ENCODE assay signal across 8 mouse cellular contexts in genomic region chr4:108387681-108388253, GRCm38 (mm10). TPM values are rescaled to one million over a fixed set of nuclear protein-coding genes. Genes with fewer than 3 reads are reported as not detected.
DNase-seq lines count a peak whose midpoint lies in the region; ATAC-seq and TF ChIP-seq lines count a peak whose summit lies in the region.

No protein-coding gene starts in this region.

- DNase-seq in layer of hippocampus, adult 2 months (ENCODE audit: low spot score in 2 of 2) = peak; percentile 23 to 29
- no peak for DNase-seq in layer of hippocampus, adult 9-11 months
- DNase-seq in cerebellum, postnatal 36 days = peak; percentile 40 to 56
- peak; percentile 61 for DNase-seq in gastrocnemius, postnatal 25 days
- peak; percentile 85 for DNase-seq in intestine, embryonic 14.5 days (ENCODE audit: low spot score)
- no peak for DNase-seq in liver, adult 2 months (ENCODE audit: extremely low read depth, low read depth, low spot score)
- DNase-seq in testis, postnatal 10 days (ENCODE audit: low spot score) = peak; percentile 81

- H3K9me3 ChIP-seq in intestine, embryonic 14.5 days (ENCODE audit: control insufficient read depth, low read length) = no peaks in the 10 kb centered on the region
- H3K9me3 ChIP-seq in midbrain, embryonic 16.5 days (replicated peaks; ENCODE audit: control insufficient read depth, low read length, poor library complexity, severe bottlenecking) = no peaks in the 10 kb centered on the region

- H3K27me3 ChIP-seq in intestine, embryonic 14.5 days (replicated peaks; ENCODE audit: control insufficient read depth, insufficient read depth, low read length) = peaks cover 10% of the 10 kb centered on the region
- H3K27me3 ChIP-seq in liver, adult 2 months (ENCODE audit: control insufficient read depth, insufficient read depth, low read length) = peaks cover 8% of the 10 kb centered on the region
- 0 out of 2 replicates have a peak, but pooled peaks cover 4% of the 10 kb centered on the region for H3K27me3 ChIP-seq in midbrain, embryonic 16.5 days (ENCODE audit: control insufficient read depth, insufficient read depth, low read depth, low read length)

- no peaks in the 10 kb centered on the region for H3K79me2 ChIP-seq in liver, adult 2 months (ENCODE audit: control insufficient read depth, insufficient read depth, low read length)

- H3K4me3 ChIP-seq in layer of hippocampus, adult 2 months = peak overlapping the region; percentile 50
- H3K4me3 ChIP-seq in intestine, embryonic 14.5 days (ENCODE audit: low read depth, low read length) = peak overlapping the region; percentile 34
- peak overlapping the region; percentile 19; the same call in 1 of the 2 replicates for H3K4me3 ChIP-seq in liver, adult 2 months (ENCODE audit: insufficient read depth, low read depth, low read length)
- peak overlapping the region; percentile 30 for H3K4me3 ChIP-seq in midbrain, embryonic 16.5 days (ENCODE audit: low read depth, low read length)

- peak overlapping the region; percentile 76 for H3K4me2 ChIP-seq in intestine, embryonic 14.5 days (ENCODE audit: low read length)
- peak overlapping the region; percentile 64 for H3K4me2 ChIP-seq in midbrain, embryonic 16.5 days (ENCODE audit: low read length)

- peak; percentile 59 for ATAC-seq in intestine, embryonic 14.5 days (replicated peaks; ENCODE audit: low FRiP score, low TSS enrichment, low read depth)
- peak; percentile 59 for ATAC-seq in midbrain, embryonic 16.5 days

- H3K4me1 ChIP-seq in intestine, embryonic 14.5 days (replicated peaks; ENCODE audit: control insufficient read depth, insufficient read depth, low read length) = peaks cover 19% of the 10 kb centered on the region
- no peaks in the 10 kb centered on the region; the same call in 1 of the 2 replicates for H3K4me1 ChIP-seq in liver, adult 2 months (ENCODE audit: control insufficient read depth, insufficient read depth, low read length)
- peaks cover 10% of the 10 kb centered on the region for H3K4me1 ChIP-seq in midbrain, embryonic 16.5 days (ENCODE audit: control insufficient read depth, insufficient read depth, low read length)

- peak overlapping the region; percentile 25; the same call in 1 of the 2 replicates for H3K27ac ChIP-seq in layer of hippocampus, adult 2 months
- peak overlapping the region; percentile 89 for H3K27ac ChIP-seq in intestine, embryonic 14.5 days (ENCODE audit: low read depth)
- no peak overlapping the region for H3K27ac ChIP-seq in liver, adult 2 months (replicated peaks; ENCODE audit: insufficient read depth, low read depth, low read length)
- H3K27ac ChIP-seq in midbrain, embryonic 16.5 days (ENCODE audit: low read length) = peak overlapping the region; percentile 70

- WGBS in intestine, embryonic 14.5 days = 2% methylated on average over 18 of the region's 18 CpGs
- 10% methylated on average over 18 of the region's 18 CpGs for WGBS in liver, adult 2 months
- 2% methylated on average over 16 of the region's 18 CpGs for WGBS in midbrain, embryonic 16.5 days

- TF ChIP-seq POLR2A in liver, adult 2 months (IDR thresholded peaks at IDR 0.05; ENCODE audit: extremely low read depth, insufficient read depth, low read length) = no peak

- no peaks in the 10 kb centered on the region for H3K36me3 ChIP-seq in intestine, embryonic 14.5 days (ENCODE audit: control insufficient read depth, insufficient read depth, low read length)
- no peaks in the 10 kb centered on the region for H3K36me3 ChIP-seq in liver, adult 2 months (ENCODE audit: control insufficient read depth, insufficient read depth, low read length)
- no peaks in the 10 kb centered on the region for H3K36me3 ChIP-seq in midbrain, embryonic 16.5 days (ENCODE audit: control insufficient read depth, insufficient read depth, low read length)

- peak overlapping the region; percentile 61 for H3K9ac ChIP-seq in intestine, embryonic 14.5 days (ENCODE audit: low read length)
- H3K9ac ChIP-seq in liver, adult 2 months (ENCODE audit: low read depth, low read length) = no peak overlapping the region
- H3K9ac ChIP-seq in midbrain, embryonic 16.5 days (ENCODE audit: low read depth, low read length) = peak overlapping the region; percentile 59

- peak; percentile 32 for TF ChIP-seq CTCF in layer of hippocampus, adult 2 months (conservative IDR thresholded peaks at IDR 0.05)
- TF ChIP-seq CTCF in liver, adult 2 months (IDR thresholded peaks at IDR 0.05; ENCODE audit: low read depth, low read length) = peak; percentile 26; the same call in 1 of the 2 replicates

RNA-seq across cellular contexts. Expression of gene Shisal2a, which starts 4.6 kb away (rescaled TPM):
- total RNA-seq in layer of hippocampus, adult 2 months (2021) = not detected
- total RNA-seq in gastrocnemius, postnatal 25 days (2021) = not detected
- 1.7 and 3.4 TPM in 2 replicates for polyA plus RNA-seq in intestine, embryonic 14.5 days (2014; fragmentation: Nextera tagmentation; extraction: Ambion mirVana)
- not detected in 2 replicates for total RNA-seq in liver, adult 2 months (2014; rRNA removed)
- polyA plus RNA-seq in liver, adult 2 months (2012; rRNA removed) = not detected in 2 replicates
- polyA plus RNA-seq in midbrain, embryonic 16.5 days (2015; fragmentation: Nextera tagmentation; extraction: Ambion mirVana) = 6.8 and 6.9 TPM in 2 replicates

RNA-seq across cellular contexts. Expression of gene Gpx7, which starts 19.0 kb away (rescaled TPM):
- total RNA-seq in layer of hippocampus, adult 2 months (2021) = 1 to 10 TPM; 4.8 to 5.1 TPM
- 1 to 10 TPM; 7.0 to 7.9 TPM for total RNA-seq in gastrocnemius, postnatal 25 days (2021)
- 40.0 and 46.4 TPM in 2 replicates for polyA plus RNA-seq in intestine, embryonic 14.5 days (2014; fragmentation: Nextera tagmentation; extraction: Ambion mirVana)
- total RNA-seq in liver, adult 2 months (2014; rRNA removed) = 3.5 and 3.7 TPM in 2 replicates
- 2.0 and 3.2 TPM in 2 replicates for polyA plus RNA-seq in liver, adult 2 months (2012; rRNA removed)
- polyA plus RNA-seq in midbrain, embryonic 16.5 days (2015; fragmentation: Nextera tagmentation; extraction: Ambion mirVana) = 26.5 and 26.9 TPM in 2 replicates

RNA-seq across cellular contexts. Expression of gene Coa7, which starts 59.8 kb away (rescaled TPM):
- total RNA-seq in layer of hippocampus, adult 2 months (2021) = 10 to 100 TPM; 28.8 to 31.6 TPM
- 10 to 100 TPM; 33.6 to 35.4 TPM for total RNA-seq in gastrocnemius, postnatal 25 days (2021)
- 58.3 and 63.4 TPM in 2 replicates for polyA plus RNA-seq in intestine, embryonic 14.5 days (2014; fragmentation: Nextera tagmentation; extraction: Ambion mirVana)
- 11.7 and 16.3 TPM in 2 replicates for total RNA-seq in liver, adult 2 months (2014; rRNA removed)
- 19.3 and 21.9 TPM in 2 replicates for polyA plus RNA-seq in liver, adult 2 months (2012; rRNA removed)
- 46.8 and 58.5 TPM in 2 replicates for polyA plus RNA-seq in midbrain, embryonic 16.5 days (2015; fragmentation: Nextera tagmentation; extraction: Ambion mirVana)

Comparison
In these comparisons a context has a peak if more than half of its experiments do, and no peak if none do; other contexts are left out.
1. DNase-seq: peak in layer of hippocampus, adult 2 months (2 of 2), cerebellum, postnatal 36 days (2 of 2), gastrocnemius, postnatal 25 days (single experiment), intestine, embryonic 14.5 days (single experiment) and testis, postnatal 10 days (single experiment); none in layer of hippocampus, adult 9-11 months (single experiment) and liver, adult 2 months (single experiment).
2. Peak in every context shown above with its lines, with median percentiles within 50 percentile points of each other: H3K4me3 ChIP-seq.